Mouse (Mus musculus) granulocyte monocyte progenitor cell, adult 5-6 weeks (primary cell): ENCODE measurements around the gene Lrrc46. TPM values are rescaled to one million over a fixed set of nuclear protein-coding genes. Genes with fewer than 3 reads are reported as not detected.

Experiments used
- ATAC-seq: replicated peaks from 2 replicates; pipeline ENCODE4 v1.8.0; 2016; ENCODE audit warnings: mild to moderate bottlenecking, moderate TSS enrichment, inconsistent platforms; ENCODE audit not compliant: poor library complexity, severe bottlenecking
- total RNA-seq, 2 experiments: library from RNA; stranded (forward) in 1 of 2; stranded (reverse) in 1 of 2; fragments of 200-712, 200-1000 nt in 1 of 2; fragments of >200 nt in 1 of 2; fragmentation: Nextera tagmentation in 1 of 2; gene quantifications; 2 replicates each; pipeline ENCODE4 v1.2.3; 2014 to 2017

Gene Lrrc46
- total RNA-seq, 2 experiments from 2014 or later: 0.10 TPM; not detected in 1

GRCm38 (mm10) chr11:97018583-97019344, 22.4 kb downstream of the Lrrc46 start:
- ATAC-seq: no peak

GRCm38 (mm10) chr11:97017696-97018582, 23.3 kb downstream of the Lrrc46 start:
- ATAC-seq: no peak

GRCm38 (mm10) chr11:97013121-97013670, 28.0 kb downstream of the Lrrc46 start, which contains the start of gene Sp6:
TSS of gene Sp6 (plus strand) at chr11:97013394.
- ATAC-seq: no peak

- ATAC-seq: 0 out of 2 replicates have a peak, but pooled peaks have one; percentile 17
Observed at GRCm38 (mm10) chr11:97009198-97009790, 31.9 kb downstream of the Lrrc46 start.

GRCm38 (mm10) chr11:97007093-97007794, 34.0 kb downstream of the Lrrc46 start:
- ATAC-seq: no peak

- ATAC-seq: peak; percentile 63
Observed at GRCm38 (mm10) chr11:97003170-97003569, 38.0 kb downstream of the Lrrc46 start.

- ATAC-seq: no peak
Observed at GRCm38 (mm10) chr11:96997380-96997956, 43.7 kb downstream of the Lrrc46 start.

- no peak for ATAC-seq
Observed at GRCm38 (mm10) chr11:96996773-96997379, 44.3 kb downstream of the Lrrc46 start.

- ATAC-seq: no peak; the same call in 1 of the 2 replicates
Observed at GRCm38 (mm10) chr11:96995836-96996772, 45.1 kb downstream of the Lrrc46 start.

GRCm38 (mm10) chr11:96995031-96995430, 46.2 kb downstream of the Lrrc46 start:
- no peak for ATAC-seq

- ATAC-seq: no peak
Observed at GRCm38 (mm10) chr11:96992722-96993311, 48.4 kb downstream of the Lrrc46 start.

- ATAC-seq: no peak
Observed at GRCm38 (mm10) chr11:96991501-96991900, 49.7 kb downstream of the Lrrc46 start.

GRCm38 (mm10) chr11:96987873-96988655, 53.1 kb downstream of the Lrrc46 start:
- peak; percentile 60 for ATAC-seq

- no peak for ATAC-seq
Observed at GRCm38 (mm10) chr11:96986463-96986862, 54.7 kb downstream of the Lrrc46 start.

- ATAC-seq: no peak
Observed at GRCm38 (mm10) chr11:96984903-96985302, 56.3 kb downstream of the Lrrc46 start.
